Mouse (Mus musculus): ENCODE measurements around the gene Syvn1.

DNA sequence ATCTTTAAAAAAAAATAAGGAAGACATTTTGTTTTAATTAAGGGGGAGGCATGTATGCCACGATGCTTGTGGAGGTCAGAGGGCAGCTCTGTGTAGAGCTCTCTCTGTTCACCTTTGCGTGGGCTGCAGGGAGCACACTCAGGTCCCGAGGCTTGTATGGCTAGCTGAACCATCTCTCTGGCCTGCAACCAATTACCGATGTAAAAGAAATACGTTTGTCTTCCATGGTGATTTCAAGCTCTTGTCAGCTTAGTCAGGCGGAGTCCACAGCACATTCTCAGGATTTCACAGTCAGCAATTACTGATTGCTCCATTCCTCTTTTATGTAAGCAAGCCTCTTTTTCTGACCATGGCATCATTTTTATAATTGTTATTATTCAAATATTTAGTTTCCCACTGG lies 54.8 kb downstream of the Syvn1 start:
- TF ChIP-seq POLR2A (IDR thresholded peaks at IDR 0.05; ENCODE audit: extremely low read depth, insufficient read depth, low read length) (no peak), CTCF (IDR thresholded peaks at IDR 0.05; ENCODE audit: low read depth, low read length) (no peak)

Data from liver, adult 2 months (tissue).